Mouse (Mus musculus) megakaryocyte, embryonic 14.5 days (primary cell): ENCODE results near the gene Ccdc136.

Experiments used
- FLI1 ChIP-seq: IDR thresholded peaks from 2 replicates; pipeline ENCODE4 v1.6.1; 2012; ENCODE audit warnings: low read length, inconsistent platforms, mixed read lengths
- GATA1 ChIP-seq: IDR thresholded peaks from 3 replicates; pipeline ENCODE4 v1.6.1; 2012; ENCODE audit warnings: mixed read lengths, low read length, inconsistent platforms, borderline replicate concordance

DNA sequence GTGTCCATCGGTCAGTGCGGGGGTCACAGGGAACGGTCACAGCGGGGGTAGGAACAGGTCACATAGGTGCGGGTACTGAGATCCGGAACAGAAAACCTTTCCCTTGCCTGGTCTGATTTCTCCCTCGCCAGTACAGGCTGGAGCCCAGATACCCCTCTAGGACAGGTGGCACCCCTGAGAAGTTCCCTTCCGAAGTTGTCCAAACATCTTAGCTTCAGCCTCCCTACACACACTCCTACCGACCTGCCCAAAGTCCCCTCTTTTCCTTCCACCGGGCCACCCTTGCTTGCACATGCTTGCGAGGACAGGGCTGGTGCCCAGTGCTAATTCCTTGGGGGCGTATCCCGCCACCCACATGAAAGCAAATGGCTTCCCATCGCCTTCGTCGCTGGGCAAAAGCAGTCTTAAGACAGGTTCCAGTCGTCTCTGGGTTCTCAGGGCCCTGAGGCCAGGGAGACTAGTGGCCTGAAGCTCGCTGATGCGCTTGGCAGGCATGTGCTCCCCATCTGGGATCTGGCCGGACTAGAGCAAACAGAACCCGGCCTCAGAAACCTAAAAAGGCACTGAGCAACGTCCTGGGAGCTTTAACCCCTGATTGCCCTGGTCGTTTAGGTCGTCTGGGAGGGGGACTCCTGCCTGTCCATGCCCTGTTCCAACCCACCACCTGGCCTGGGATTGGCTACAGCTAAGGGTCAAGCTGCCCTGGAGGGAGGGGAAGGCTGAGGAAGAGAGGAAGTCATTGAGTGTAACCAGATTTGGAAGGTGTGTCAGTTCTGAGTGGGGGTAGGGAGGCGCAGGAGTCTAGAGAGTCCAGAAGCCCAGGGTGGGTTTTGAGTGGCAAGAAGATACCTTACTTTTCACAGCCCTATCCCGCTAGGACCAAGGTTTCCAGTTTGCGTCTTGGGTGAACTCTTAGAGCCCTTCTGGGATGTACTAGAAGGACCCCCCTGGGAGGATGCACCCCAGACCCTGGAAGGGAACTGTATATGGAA is 38.0 kb downstream of the Ccdc136 start:
- TF ChIP-seq FLI1 = no peak
- TF ChIP-seq GATA1 = no peak
